Mouse (Mus musculus) 3134 (cell line): Measurements from ENCODE around the gene Nhlrc1.

ENCODE experiments used
- DNase-seq: peaks from one replicate; pipeline ENCODE4 v3.0.0-alpha.2; 2011; ENCODE audit warnings: low spot score; ENCODE audit not compliant: insufficient read length; ENCODE audit errors: extremely low read depth

The Nhlrc1 gene

DNA sequence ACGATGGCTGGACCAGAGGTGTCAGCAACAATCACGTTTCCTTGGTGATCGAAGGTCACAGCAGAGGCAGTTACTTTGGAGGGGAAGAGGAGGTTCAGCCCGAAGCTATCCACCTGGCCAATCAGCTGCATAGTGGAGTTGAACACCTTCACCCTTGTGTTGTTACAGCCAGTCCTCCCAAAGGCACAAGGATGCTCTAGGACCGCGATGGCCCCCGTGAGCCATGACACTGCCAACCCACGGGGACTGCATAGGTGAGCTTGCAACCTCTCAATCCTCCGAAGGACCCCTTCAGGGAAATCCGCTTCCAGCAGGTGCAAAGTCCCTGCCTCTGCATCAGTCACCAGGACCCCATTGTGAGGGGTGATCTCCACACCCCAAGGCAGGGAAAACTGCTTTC is 910 bp downstream of the Nhlrc1 start:
- no peak for DNase-seq

DNA sequence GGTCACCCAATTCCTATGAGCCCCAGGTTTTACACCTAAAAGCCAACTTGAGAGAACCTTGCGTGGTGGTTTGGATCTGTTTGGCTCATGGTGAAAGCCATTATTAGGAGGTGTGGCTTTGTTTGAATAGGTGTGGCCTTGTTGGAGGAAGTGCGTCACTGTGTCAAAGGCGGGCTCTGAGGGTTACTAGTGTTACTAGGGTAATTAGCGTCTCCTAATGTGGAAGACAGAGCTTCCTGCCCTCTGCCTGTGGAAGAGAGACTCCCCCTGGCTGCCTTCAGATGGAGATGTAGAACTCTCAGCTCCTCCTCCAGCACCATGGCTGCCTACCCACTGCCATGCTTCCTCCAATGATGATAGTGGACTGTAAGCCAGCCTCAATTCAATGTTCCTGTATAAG is 13.1 kb downstream of the Nhlrc1 start:
- DNase-seq = no peak

DNA sequence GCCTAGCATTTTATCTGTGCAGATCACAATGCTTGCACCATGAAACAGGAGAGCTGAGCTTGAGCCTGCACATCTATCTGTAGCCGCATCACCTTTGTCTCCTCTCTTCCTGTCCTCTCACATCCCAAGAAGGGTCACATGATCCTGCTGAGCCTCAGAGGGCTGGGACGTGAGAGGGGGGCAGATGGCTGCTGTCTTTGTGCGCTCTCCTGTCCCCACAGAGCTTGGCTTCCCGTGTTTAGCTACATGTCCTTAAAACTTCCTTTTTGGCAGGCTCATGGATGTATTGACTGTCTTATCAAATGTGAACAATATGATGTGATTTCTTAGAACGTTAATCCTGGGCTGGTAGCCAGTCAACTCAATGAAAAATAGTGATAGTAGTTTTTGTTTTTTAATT is 15.2 kb downstream of the Nhlrc1 start:
- DNase-seq = no peak

DNA sequence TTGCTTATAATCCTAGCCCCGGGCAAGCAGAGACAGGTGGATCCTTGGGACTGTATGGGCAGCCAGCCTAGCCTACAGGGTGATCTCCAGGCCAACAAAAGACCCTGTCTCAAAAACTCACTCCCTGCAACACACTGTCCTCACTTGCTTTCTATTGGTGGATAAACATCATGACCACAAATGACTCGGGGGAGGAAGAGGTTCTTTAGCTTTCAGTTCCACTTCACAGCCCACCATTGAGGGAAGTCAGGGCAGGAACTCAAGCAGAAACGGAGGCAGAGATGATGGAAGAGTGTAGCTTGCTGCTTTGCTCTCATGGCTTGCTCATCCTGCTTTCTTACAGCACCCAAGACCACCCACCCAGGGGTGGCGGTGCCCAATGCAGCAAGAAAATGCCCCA is 17.3 kb downstream of the Nhlrc1 start:
- no peak for DNase-seq

DNA sequence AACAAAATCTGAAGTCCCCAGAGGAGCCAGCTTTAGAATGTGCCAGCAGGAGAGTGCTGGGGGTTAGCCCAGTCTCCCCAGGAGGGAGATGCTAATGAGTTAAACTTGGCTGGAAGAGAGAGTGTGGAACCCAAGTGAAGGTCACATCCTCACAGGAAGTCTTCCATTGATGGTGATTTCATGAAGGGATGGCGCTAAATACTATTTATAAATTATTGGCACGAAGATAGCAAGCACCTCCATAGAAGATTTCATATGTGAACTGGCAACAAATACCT is 21.4 kb downstream of the Nhlrc1 start:
- no peak for DNase-seq

DNA sequence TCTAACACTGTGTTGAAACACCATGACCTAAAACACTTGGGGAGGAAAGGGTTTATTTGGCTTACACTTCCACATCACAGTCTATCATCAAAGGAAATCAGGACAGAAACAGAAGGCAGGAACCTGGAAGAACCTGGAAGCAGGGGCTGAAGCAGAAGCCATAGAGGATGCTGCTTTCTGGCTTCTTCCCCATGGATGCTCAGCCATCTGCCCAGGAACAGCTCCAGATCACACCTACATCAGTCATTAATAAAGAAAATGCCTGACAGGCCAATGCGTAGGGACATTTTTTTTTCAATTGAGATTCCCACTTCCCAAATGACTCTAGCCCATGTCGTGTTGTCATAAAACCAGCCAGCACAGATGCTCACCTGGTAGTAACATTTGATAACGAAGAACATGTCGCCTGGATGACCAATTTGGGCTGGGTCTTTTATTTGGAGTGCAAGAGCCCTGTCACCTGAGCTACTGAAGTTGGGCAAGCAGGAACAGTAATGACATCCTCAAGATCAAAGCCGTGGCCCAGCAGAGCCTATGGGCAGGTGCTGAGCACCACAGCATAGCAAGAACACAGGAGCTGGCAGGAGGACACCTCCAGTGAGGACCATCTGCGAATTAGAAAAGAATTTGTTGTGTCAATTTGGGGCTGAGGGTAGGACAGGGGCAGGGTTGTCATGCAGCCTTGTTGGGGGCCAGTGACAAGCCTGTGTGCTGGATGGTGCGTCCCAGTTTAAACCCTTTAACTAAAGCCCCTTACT is 22.0 kb downstream of the Nhlrc1 start:
- no peak for DNase-seq

DNA sequence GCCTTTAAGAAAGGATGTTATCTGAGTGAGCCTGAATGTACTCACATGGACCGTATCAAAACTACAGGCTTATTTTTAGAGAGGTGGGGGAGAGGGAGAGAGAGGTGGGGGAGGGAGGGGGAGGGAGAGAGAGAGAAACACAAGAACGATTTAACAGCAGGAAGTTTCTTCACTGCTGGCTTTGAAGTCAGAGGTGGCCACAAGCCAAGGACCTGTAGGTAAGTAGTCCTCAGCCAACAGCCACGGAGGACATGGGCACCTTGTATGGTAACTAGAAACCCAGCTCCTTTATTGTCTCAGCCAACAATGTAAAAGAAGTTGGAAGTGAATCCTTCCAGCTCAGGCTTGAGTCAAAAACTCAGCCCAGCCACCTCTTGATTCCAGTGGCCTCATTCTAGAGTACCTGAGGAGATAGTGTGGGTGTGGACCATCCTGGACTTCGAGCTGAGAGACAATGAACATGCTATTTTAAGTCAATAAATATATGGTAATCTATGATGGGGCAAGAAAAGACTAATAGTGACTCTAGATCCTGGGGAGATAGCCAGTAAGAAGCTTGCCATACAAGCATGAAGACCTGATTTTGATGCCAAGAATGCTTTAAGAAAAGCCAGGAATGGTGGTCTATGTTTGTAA is 24.2 kb downstream of the Nhlrc1 start:
- no peak for DNase-seq

DNA sequence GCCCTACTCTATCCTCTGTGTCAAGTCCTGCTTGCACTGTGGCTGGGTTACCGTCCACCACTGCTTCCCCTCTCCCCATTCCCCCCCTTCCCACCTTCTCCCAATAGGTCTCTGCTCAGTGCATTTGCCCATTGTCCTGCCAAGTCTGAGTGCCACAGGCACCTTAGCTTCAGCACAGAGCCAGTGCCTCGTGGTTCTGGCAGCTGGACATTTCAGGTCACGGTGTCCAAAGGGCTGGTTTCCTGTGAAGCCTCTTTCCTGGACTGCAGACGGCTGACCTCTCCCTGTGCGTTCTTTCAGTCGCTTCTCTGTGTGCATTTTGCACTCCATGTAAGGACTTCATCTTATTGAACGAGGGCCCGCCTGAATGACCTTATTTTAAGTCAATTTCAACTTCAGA is 26.7 kb downstream of the Nhlrc1 start:
- no peak for DNase-seq

DNA sequence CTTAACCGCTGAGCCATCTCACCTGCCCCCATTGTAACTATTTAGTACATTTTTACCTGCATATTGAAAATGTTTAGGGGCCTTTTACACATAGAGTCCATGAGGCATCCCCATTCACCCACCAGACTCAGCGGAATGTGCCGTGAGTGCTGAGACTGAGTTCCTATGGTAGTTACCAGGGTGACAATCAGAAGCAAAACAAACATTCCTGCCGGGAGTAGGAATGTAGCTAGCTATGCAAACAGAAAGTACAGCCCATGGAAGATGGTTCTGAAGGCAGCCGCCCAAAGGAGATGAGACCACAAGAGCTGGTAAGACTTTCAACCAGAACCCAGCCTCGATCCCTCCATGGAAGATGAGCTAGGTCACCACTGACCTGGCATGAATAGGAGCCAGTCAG is 28.4 kb downstream of the Nhlrc1 start:
- no peak for DNase-seq

DNA sequence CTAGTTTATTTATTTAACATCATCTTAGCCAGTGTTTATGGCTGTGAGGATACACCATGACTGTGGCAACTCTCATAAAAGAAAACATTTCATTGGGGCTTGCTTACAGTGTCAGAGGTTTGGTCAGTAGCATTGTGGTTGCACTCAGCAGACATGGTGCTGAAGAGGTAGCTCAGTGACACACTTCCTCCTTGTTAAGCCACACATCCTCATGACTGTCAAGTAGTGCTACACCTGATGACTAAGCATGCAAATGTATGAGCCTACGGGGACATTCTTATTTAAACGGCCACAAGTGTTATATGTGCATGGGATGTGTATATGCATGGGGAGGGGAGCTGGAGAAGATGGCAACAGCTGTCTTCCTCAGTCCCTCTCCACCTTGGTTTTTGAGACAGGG is 30.8 kb downstream of the Nhlrc1 start:
- no peak for DNase-seq

DNA sequence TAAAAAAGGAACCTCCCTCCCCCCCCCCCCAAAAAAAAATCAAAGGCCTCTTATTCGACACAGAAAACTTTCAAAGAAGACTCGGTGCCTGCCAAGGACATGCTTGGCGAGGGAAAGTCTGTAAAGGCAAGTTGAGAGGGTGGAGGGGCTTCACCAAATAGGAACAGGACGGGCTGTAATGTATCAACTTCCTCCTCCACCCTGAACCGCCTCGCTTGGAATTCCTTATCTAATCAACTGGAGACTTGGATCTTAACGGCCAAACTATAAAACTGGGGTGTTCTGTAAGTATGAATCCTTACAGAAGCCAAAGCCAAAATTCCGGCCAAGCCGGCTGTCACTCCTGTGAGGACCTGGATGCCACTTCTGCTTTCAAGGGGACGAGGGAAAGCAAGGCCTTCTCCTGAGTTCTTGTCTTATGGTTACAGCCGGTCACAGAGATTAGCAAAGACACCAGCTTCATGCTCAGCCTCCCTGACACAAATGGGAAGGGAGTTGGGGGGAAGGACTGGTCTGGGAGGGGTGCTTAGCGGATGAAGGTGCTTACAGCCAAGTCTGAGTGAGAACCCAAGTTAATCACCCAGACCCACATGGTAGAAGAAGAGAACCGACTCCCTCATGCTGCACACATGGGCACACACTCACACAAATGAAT is 34.7 kb downstream of the Nhlrc1 start:
- DNase-seq = no peak

DNA sequence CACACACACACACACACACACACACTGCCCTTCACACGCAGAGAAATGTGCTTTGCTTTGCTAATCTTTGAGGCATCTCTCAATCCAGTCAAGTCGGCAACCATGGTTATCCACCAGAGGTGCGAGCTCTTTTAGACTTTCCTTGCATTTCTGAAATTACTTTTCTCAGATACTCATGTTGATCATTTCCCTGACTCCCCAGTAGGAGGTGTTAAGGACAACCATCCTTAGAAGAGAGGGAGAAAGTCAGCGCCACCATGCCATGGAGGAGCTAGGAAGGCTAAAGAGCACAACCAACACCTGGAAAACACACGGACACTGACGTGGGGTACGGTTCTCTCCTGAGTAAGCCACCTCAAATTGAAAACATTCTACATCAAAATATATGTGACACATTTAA is 38.1 kb downstream of the Nhlrc1 start:
- no peak for DNase-seq

DNA sequence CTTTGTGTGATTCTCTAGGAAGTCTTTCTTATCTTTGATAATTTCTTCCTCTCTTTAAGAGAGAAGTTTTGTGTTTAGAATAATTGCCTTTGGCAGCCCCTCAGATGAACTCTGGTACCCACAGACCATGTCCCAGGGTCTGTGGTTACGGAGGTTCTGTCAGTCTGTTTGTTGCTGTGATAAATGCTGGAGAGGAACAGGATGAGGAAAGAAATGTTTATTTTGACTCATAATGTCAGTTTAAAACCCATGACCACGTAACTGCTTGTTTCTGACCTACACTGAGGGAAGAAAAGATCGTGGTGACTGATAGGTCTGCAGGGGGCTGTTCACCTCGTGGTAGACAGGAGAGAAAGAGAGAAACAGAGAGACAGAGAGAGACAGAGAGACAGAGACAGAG is 38.7 kb downstream of the Nhlrc1 start:
- DNase-seq = no peak

DNA sequence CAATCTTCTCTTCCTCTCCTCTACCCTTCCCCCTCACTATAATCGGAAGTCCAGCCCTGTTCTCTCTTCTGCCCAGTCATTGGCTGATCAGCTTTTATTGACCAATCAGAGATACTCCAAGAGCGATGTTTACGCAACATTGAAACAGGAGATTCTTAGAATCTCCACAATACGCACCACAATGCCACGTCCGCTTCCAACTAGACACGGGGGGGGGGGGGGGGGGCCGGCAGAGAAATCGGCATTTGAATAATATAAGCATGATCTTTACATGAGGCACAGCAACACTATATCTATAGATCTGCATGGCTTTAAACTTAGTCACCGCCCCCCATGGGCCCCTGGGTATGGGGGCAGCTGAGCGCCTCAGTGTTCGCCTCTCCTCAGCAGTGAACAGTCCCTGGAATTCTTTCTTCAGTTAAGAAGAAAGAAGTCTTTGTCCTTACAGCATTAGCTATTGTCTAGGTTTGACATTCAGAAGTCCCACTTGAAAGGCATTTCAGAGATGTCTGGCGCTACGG is 39.6 kb downstream of the Nhlrc1 start:
- no peak for DNase-seq

DNA sequence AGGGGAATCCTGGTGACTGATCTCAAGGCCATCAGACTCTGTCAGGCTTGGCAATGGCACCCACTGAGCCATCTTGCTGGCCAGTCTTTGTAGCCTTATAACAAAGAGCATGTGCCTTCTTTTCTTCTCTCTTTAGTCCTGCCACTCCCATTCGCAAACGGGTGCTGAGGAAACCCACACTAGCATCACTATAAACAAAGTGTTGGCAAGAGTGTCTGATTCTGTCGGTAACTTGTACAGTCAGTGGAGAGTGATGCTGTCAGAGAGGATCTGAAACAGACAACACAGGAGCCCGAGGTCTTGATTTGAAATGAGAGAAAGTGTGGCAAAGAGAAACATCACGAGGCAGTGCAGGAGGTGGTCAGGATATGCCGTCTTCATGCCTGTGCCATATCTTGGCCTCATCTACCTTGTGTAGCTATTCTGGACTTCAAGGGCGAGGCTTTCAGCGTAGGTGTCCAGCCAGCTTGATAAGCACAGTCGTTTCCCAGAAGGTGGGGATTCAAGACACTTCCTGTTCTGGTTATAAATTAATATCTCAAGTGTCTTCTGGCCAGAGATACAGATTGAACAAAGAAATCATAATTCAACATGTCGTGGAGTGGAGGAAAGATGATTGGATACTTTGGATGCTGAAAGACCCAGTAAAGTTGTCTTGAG is 44.2 kb downstream of the Nhlrc1 start:
- no peak for DNase-seq

DNA sequence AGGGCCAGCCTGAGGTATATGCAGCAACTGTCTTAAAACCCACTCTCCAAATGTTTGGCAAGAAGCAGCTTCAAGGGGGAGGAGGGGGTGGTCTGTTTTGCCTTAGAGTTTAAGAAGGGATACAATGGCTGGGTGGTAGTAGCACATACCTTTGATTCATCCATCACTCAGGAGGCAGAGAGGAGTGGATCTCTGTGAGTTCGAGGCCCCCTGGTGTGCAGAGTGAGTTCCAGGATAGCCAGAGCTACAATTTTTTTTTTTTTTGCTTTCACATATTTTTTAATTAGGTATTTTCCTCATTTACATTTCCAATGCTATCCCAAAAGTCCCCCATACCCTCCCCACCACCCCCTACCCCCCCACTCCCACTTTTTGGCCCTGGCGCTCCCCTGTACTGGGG is 46.0 kb downstream of the Nhlrc1 start:
- DNase-seq = no peak

DNA sequence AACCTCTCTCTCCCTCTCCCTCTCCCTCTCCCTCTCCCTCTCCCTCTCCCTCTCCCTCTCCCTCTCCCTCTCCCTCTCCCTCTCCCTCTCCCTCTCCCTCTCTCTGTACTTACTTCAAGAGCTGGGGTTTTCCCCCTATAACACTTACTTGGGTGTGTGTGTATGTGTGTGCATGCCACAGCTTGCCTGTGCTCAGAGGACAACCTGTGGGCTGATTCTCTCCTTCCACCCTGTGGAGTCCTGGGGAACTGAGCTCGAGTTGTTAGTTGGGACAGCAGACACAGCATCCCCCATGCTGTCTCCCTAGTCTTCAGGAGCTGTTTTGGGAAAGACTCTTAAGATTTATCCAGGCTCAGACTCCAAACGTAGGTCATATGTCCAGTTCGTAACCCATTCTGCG is 47.3 kb downstream of the Nhlrc1 start:
- DNase-seq = no peak
